Mouse (Mus musculus) liver, adult 2 months (tissue): ENCODE measurements at regions not wholly inside any gene's neighbourhood (a gene's known extent, or its start where the extent isn't known, plus 50 kb on each side); places are given as distances from the start of the nearest gene placed in this dataset.

ENCODE experiments used
- CTCF ChIP-seq: fragments of 200-500 bp; IDR thresholded peaks from 2 replicates; pipeline ENCODE4 v1.5.1; 2011; ENCODE audit warnings: low read depth, low read length, control low read depth
- POLR2A ChIP-seq: fragments of 200-500 bp; IDR thresholded peaks from 2 replicates; pipeline ENCODE4 v1.6.1; 2011; ENCODE audit warnings: low read length, control low read depth; ENCODE audit not compliant: insufficient read depth; ENCODE audit errors: extremely low read depth

DNA sequence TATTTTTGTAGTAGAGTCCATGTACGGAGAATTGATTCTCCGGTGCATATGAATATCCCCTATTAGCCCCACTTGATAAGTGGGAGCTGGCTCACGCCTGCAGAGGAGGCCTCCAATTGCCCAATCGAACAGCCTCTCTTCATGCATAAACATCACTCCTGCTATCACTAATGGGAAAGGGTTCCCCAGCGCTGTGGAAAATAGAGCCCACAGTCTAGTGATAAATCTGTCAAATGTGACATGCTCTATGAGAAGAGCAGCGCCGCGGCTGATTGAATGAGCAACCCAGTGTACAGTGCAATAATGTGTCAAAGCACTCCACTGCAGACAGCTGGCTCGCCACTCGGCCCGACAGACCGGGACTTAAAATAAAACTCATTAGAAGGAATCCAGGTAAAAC is 182.8 kb upstream of the Id4 start:
- TF ChIP-seq POLR2A (no peak), CTCF (no peak)
